Mouse (Mus musculus) layer of hippocampus, adult 9-11 months (tissue): ENCODE results near the gene Olfr313.
"Not testable (repeated sequence)": the region's sequence is repeated elsewhere in the genome, so short reads cannot be mapped to it uniquely, and the experiment has no call there.

Source experiments
- DNase-seq: peaks from one replicate; pipeline ENCODE4 v3.0.0; 2022

The Olfr313 gene

DNA sequence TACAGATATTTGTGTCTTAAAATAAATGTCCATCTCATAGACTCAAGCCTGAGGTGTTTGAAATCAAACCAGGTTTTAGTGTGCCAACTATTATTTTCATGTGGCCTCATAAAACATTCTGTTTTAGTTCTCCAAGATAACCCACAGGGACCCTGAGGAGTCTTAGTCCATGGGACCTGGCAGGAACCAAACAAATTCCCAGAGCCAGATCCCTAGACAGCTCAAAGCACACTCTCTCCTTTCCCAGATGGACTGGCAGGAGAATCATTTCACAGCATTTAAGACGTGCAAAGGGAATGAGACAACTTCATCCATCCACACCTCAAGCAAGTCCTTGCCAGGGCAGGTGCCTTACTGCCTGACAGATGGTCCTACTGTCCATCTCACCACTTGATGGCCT lies at the start of gene Olfr313:
Gene Olfr313, plus strand, starts transcription at position 301 of the 400 bp plus-strand sequence.
- not testable (repeated sequence) for DNase-seq

DNA sequence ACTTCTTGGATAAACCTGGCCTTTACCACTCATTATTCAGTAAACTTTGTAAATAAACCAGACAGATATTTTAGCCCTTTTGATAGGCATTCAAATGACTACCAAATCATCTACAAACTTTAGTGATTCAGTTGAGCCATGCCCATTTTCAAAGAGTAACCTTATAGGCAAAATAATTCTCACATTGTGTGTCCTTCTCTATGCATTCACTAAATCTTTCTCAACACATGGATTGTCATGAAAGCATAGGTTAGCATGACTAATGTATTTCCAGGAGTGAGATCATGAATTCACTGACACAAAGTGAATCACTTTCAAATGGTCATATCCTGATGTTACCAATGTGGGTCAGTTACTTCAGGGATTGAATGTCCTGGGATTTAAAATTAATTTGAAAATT lies 41.9 kb upstream of the Olfr313 start, which contains the start of gene Olfr315:
Gene Olfr315, plus strand, starts transcription at position 301 of the 400 bp plus-strand sequence.
- DNase-seq = no peak

DNA sequence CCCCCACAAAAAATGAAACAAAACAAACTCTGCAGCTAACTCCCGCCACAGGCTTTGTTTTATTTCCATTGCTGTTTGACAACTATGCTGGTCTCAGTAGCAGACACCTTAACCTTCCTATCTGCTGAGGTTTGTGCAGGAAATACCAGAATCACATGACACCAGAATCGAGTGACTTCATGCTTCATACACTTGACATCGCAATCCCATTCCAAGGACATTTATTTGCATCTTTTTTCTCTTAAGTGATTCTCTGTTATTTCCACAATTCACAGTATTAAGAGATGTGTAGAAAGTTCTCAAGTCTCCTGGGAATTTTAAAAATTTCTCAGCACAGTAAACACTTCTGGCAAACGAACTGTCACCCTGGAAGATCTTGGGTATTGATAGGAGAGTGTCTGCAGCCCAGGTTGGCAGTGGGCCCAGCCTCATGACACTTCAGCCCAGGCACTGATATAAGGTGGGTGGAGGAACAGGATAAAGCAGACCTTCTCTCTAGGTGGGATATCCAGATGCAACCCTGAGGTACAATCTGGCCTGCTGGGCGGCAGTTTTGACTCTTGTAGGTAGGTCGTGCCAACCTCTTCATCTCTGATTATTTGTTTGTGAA lies 32.2 kb upstream of the Olfr313 start, which contains the start of gene Olfr314:
Gene Olfr314, plus strand, starts transcription at position 473 of the 610 bp plus-strand sequence.
- no peak for DNase-seq

DNA sequence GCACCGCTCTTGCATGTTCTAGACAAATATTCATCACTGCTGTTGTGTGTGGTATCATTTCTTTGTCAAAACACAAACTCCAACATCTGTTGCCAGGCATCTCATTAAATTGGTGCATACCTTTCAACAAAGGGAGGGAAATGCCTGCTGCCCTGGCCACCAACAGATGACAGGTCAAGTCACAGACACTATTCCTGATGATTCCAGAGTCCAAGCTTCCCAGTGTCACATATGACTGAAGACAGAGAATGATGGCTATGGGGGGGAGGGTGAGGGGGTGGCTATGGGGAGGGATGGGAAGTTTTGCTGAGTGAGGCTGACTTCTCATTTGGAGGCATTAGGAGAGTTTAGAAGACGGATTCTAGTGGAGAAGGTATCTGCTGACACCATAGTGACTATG lies 30.6 kb upstream of the Olfr313 start:
- no peak for DNase-seq

DNA sequence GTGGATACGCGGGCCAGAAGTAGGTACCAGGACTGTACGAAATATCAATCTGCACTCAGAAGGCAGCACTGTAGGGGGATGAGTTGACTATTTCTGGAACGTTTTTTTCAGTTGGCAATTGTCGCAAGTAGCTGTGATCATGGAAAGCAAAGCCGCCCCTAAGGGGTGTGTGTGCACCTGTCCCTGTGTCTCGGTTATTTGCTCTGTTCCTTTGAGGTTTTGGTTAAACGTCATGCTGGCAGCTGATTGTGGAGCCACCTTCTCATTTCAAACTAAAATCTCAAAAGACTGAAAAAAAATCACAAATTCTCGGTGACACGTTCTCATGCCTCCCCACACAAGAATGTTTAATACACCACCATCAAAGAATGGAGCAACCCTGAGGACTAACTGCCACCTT lies 27.1 kb upstream of the Olfr313 start:
- DNase-seq = no peak

DNA sequence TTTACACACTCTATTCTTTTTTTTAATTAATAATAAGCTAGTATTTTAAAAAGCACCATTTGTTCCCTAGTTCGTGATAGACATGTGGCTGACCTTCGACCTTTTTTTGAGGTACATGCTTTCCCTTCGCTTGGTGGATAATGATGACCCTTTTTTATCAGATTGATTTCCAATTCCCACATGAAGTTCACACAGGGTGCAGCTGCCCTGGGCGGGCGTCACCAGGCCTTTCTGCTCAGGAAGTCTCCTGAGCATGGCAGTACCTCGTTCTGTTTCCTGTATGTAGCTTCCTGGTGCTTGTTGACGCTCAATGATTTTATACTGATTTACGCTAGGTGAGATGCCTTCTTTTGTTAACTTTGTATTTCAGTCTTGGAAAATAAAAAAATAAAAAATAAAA lies 26.5 kb upstream of the Olfr313 start:
- DNase-seq = no peak

DNA sequence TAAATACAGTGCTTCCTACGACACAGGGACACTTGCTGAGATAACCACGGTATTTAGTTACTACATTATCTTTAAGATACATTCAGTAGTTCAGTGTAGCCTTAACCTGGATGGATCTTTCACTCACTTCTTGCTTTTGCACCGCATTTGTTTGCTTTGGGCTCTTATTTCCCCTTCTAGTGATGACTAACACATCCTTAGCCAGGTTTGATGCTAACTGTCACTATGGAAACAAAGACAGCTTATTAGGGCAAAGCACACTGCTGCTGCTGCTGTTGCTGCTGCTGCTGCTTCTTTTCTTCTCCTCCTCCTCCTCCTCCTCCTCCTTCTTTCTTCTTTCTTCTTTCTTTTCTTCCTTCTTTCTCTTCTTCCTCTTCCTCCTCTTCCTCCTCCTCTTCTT lies 25.3 kb upstream of the Olfr313 start:
- DNase-seq = no peak

DNA sequence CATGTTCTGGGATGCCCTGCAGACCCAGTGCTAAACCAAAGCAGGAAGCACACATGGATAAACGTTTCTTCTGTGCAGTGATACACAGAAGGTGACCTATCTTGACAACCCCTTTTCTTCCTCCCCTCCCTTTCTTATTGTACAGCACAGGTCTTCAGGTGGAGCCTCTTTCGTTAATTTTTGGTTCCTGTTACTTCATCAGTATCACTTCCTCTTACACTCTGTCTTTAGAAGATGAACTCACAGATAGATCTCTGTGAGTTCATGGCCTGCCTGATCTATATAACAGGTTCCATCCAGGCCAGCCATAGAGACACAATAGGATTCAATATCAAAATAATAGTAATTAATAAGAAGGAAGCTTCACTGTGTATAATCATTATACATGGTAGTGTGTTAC lies 24.7 kb upstream of the Olfr313 start:
- DNase-seq = no peak

DNA sequence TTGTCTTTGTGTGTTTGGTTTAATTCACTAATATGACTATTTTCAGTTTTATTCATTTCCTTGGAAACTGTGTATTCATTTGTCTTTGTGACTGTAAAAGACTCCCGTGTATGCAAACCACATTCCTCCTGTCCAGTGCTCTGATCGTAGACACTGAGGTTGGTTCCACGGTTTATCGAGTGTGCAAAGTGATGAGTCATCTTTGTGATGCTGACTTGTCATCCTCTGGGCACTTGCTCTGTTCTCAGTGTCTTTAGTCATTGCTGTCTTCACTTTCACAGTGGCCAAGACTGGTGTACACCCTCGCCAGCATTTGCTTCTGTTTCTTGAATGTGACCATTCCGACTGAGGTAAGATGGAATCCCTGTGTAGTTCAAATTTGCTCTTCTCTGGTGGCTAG lies 24.2 kb upstream of the Olfr313 start:
- DNase-seq = no peak

DNA sequence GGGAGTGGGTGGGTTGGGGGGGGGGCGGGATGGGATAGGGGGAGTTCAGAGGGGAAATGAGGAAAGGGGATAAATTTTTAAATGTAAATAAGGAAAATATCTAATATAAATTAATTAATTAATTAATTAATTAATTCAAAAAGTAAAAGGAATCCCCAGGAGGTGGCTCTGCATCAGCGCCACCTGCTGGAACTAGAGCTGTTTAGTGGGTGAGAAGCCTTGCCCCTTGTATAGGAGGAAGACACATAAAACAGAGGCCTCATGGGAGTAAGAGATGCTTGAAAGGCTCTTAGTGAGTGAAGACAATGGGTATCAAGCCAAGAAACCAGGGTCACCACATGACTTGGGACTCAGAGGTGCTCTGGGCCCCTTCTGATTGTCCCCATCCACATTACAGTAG lies 18.9 kb upstream of the Olfr313 start:
- DNase-seq = no peak

DNA sequence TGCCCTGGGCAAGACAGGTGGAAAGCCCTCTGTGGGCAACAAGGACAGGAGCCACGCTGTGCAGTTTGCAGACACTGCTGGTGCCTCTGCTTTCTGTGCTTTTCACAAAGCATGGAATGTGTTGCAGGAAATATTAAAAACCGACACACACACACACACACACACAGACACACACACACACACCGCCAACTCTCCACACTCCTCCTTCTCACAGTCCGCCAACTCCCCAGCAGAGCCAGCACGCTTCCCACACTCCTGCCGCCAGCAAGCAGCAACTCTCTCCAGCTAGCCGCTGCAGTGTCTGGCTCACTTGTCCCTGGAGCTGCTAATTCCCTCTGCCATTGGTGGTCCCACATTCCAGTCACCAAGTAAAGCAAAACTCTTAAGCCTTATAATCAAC lies 17.9 kb upstream of the Olfr313 start:
- peak; percentile 81 for DNase-seq

DNA sequence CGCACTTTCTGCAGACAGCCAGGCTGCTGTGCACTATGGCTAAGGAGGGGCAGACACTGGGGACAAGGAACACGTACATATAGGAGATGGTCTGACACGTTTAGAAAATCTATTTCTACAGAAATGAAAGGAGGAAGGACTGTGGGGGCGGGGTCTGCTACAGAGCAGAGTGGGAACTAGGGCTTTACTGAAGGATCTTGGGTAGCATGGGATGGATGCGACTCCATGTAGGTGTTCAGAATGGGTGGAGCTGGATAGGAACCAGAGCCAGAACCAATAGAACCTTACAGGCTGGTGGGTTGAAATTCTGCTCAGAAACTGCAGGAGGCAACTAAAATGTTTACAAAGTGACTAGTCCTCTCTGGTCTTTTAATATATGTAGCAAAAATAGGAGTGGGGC lies 15.1 kb upstream of the Olfr313 start:
- DNase-seq = no peak

DNA sequence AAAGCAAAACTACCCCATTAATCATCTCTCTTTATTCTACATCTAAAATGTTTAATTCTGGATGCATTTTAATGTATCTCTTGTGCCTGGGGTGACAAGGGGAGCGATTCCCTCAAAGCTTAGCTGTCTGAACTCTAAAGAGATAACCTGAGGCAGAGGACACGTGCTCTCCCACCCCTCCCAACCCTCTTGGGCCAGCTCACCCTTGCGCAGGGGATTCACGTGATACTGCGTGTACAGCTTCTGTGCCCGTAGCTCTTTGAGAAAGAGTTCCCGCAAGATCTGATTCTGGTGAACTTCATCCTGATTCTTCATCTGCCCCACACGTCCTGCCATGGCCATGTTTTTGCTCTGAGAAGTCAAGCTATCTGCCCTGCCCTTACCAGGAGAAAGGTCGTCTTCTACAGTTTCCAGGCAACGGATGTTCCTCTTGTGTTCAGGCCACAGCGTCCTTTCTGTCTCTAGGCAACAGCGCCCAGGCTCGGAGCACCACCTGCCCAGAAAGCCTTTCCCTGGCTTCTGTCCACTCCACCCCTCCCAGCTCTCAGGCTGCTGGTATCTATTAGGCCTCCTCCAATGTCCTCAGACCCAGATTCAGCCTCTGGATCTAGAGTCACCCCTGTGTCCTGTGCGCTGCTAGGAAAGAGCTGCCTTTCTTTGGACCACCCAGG lies 13.1 kb upstream of the Olfr313 start, which contains the start of gene Fam183b:
Gene Fam183b, minus strand, starts transcription at position 403 of the 671 bp plus-strand sequence.
- DNase-seq = peak; percentile 51

DNA sequence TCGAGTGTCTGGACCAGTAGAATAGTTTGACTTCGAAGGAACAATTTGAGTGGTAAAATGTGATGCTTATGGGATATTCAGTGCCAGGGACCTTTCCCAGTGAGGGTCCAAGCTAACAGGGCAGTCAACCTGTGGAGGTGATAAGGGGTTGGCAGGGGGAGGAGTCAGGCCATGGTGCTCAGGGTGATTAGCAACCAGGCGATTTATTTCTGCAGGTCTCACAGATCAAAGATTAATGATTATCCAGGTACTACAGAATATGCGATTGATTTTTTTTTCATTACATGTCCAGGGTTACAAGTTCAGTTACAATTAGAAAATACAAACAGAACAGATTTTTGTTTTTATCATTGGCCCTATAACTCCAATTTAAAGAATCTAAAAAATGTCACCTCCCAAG lies 10.9 kb upstream of the Olfr313 start:
- DNase-seq = no peak

DNA sequence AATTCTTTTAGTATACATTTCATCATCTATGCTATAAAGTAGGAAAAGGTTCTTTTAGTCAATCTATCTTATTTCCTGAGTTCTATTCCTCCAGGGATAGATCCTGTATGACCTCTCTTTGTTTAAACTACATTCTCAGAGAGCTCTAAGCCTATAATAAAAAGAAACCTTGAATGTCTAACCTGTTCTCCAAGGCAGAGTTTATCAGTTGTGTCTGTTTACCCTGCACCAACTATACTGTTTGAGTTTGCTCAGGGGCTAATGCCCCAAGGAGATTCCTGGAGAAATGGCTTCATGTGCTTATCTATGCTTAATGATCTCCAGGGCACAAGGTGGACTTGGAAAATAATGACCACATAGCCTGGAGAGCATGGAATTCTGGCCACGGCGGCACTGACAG lies 10.4 kb upstream of the Olfr313 start:
- no peak for DNase-seq

DNA sequence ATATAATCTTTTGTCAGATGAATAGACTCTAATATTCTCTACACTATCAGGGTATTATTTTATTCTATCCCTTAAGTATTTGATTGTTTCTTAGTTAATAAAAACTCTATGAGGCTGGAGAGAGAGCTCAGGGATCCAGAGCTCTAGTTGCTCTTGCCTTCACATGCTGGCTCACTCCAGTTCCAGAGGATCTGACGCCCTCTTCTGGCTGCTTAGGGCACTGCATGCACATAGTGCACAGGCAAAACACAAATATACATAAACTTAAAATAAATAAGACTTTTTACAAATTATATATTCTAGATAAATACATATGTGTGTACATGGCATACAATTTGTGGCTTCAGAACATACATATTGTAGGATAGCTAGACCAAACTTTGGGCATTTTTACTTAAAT lies 2.8 kb upstream of the Olfr313 start:
- DNase-seq = no peak

DNA sequence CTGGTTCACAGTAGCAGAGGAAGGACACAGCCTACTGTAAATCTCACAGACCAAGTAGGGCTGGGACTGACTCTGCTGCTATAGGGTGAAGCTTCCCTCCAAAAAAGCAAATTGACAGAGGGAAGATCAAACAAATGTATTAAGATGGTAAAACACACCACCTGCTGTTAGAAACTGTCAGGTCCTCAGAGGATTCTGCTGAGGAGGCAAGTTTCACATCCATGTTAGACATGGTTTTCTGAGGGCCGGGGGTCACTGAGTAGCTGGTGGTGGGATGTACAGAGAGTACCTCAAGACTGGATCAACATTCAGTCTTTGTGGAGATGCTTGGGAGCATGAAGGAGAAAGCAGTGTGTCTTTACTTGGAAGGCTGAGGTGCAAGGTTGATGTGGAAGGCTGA lies 876 bp downstream of the Olfr313 start:
- DNase-seq = no peak

DNA sequence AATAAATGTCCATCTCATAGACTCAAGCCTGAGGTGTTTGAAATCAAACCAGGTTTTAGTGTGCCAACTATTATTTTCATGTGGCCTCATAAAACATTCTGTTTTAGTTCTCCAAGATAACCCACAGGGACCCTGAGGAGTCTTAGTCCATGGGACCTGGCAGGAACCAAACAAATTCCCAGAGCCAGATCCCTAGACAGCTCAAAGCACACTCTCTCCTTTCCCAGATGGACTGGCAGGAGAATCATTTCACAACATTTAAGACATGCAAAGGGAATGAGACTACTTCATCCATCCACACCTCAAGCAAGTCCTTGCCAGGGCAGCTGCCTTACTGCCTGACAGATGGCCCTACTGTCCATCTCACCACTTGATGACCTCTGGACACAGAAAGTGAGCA lies 14.1 kb downstream of the Olfr313 start, which contains the start of gene Olfr312:
Gene Olfr312, plus strand, starts transcription at position 301 of the 400 bp plus-strand sequence.
- DNase-seq = not testable (repeated sequence)

DNA sequence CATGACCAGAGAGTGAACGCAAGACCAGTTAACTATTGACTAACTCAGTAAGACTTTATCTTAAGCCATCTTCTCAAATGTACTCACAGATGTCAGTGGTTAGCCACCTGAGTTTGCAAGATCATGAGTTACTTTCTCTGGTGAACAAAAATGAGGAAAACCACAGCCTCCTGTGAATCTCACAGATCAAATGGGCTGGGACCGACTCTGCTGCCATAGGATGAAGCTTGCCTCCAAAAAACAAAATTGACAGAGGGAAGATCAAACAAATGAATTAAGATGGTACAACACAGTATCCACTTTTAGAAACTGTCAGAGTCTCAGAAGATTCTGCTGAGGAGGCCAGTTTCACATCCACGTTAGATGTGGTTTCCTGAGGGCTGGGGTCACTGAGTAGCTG lies 15.0 kb downstream of the Olfr313 start:
- no peak for DNase-seq

DNA sequence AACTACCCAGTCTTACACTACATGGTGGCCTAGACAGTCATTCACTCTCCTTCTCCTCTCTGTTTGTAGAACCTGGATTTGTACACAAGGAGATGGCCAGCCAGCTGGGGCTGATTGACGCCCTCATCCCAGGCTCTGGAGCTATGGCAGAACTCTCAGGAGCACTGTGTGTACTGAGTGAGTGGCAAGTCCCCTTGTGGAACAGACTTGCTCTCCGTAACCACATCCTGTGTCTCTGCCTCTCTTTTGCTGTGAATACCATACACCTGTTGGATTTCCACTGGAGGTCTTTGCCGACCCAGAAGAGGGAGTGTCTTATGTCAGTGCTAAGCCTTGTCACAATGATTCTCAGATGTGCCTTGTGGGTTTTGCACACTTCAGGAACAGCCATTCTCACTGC lies 17.7 kb downstream of the Olfr313 start:
- not testable (repeated sequence) for DNase-seq

DNA sequence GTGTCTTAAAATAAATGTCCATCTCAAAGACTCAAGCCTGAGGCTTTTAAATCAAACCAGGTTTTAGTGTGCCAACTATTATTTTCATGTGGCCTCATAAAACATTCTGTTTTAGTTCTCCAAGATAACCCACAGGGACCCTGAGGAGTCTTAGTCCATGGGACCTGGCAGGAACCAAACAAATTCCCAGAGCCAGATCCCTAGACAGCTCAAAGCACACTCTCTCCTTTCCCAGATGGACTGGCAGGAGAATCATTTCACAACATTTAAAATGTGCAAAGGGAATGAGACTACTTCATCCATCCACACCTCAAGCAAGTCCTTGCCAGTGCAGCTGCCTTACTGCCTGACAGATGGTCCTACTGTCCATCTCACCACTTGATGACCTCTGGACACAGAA lies 24.2 kb downstream of the Olfr313 start, which contains the start of gene Olfr311:
Gene Olfr311, plus strand, starts transcription at position 301 of the 400 bp plus-strand sequence.
- not testable (repeated sequence) for DNase-seq

DNA sequence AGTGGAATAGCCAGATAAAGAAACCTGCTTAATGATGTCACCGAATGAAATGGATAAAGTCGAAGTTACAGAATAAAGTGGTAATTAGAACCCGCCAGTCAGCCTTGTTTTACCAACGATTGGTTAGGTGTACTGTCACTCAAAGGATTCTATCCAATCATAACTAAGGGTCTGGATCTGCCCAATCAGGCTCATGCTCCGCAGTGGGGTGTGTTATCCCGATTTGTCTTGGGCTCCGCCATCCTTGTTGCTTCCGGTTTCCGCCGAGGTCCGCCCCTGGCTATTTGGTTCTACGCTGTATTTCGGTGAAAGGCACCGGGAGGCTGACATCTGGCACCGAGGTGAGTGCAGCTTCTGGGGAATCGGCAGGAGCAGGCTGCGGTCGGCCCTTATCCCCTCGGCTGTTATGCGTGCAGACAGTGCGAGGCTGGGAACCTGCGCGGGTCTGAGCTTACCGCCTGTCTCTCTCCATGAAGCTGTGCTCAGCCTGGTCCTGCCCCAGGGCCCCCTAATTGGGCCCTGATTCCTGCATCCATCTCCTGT lies 32.2 kb downstream of the Olfr313 start, which contains the start of gene Gm12258:
Gene Gm12258, plus strand, starts transcription at position 240 of the 543 bp plus-strand sequence.
- DNase-seq = peak; percentile 95

DNA sequence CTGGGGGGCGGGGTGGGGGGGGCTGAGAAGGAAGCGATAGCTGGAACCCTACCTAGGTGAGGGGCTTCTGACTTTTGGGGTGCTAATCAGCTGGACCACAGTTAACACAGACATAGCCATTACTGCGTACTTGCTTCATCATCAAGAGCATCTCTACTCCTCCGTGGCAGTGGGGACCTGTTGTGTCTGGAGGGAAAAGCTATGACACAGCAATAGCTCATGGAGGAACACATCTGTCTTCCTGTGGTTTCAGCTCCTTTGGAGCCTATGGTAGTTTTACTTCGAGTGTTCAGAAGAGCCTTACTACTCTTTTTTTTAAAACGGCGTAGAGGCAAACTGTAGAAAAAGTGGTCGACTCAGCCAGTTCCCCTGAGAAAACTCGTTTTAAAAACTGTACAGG lies 32.8 kb downstream of the Olfr313 start:
- DNase-seq = no peak

DNA sequence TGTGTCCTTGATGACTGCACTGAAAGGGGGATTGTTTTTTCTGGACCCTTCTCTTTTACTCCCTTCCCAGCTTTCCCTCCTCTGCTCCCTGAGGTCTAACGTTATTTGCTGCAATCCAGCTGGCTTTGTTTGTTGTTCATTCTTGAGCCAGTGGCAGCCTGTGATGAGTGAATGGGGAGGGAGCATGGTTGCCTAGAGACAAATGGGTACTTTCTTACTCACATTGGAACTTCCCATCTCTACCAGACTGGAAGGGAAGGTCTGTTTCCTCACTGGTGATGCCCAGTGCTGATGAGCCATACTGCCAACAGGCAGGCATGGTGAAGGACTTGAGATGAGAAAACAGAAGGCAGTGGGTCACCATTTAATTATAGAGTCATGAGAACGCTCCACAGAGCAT lies 34.9 kb downstream of the Olfr313 start:
- DNase-seq = no peak
